In genomic region chr1:93760076-93760475, GRCm38 (mm10) we compare ENCODE assay signal across 18 mouse cellular contexts.
"Had no signal": no experiment of that assay in that cellular context is flagged by ENCODE, and none has a peak within 500 bp of the region (broad histone marks: within the 10 kb centered on the region; RNA-seq: fewer than 3 reads in every experiment).

No protein-coding gene starts in this region.

- H3K27me3 ChIP-seq: lung, embryonic 15.5 days; megakaryocyte, embryonic 14.5 days; midbrain, embryonic 12.5 days; neural tube, embryonic 12.5 days had no signal

- ATAC-seq: liver, postnatal 0 days; lung, postnatal 0 days had no signal

- H3K27ac ChIP-seq: lung, embryonic 15.5 days; macrophage; midbrain, embryonic 12.5 days; neural tube, embryonic 12.5 days had no signal

- DNase-seq: liver, postnatal 0 days; lung, adult 2 months; lung, postnatal 14 days; lung, postnatal 36 days; midbrain, embryonic 14.5 days; right cerebral cortex, adult 18-20 months; right cerebral cortex, postnatal 25 days; right cerebral cortex, postnatal 4 days; spleen, adult 18-20 months; thymus, adult 18-20 months; thymus, postnatal 14 days; thymus, postnatal 36 days had no signal

- H3K9me3 ChIP-seq: lung, embryonic 15.5 days; megakaryocyte, embryonic 14.5 days; midbrain, embryonic 12.5 days; neural tube, embryonic 12.5 days had no signal

- H3K36me3 ChIP-seq: lung, embryonic 15.5 days; midbrain, embryonic 12.5 days; neural tube, embryonic 12.5 days had no signal

- H3K9ac ChIP-seq: liver, postnatal 0 days; lung, embryonic 15.5 days; midbrain, embryonic 12.5 days; neural tube, embryonic 12.5 days had no signal

- H3K4me2 ChIP-seq: lung, embryonic 15.5 days; midbrain, embryonic 12.5 days; neural tube, embryonic 12.5 days had no signal

- H3K4me3 ChIP-seq: lung, embryonic 15.5 days; megakaryocyte, embryonic 14.5 days; midbrain, embryonic 12.5 days; neural tube, embryonic 12.5 days had no signal
